Mouse (Mus musculus): ENCODE results near the gene C9orf72. TPM values are rescaled to one million over a fixed set of nuclear protein-coding genes. Genes with fewer than 3 reads are reported as not detected.

Gene C9orf72
- polyA plus RNA-seq, 1 experiment from 2014 or later: 12.0 TPM

GRCm38 (mm10) chr4:35172471-35172870 is 53.5 kb downstream of the C9orf72 start:
- no peak for ATAC-seq (ENCODE audit: insufficient read depth, low FRiP score, low read depth)
- 81% methylated on average over 2 of the region's 2 CpGs for WGBS

GRCm38 (mm10) chr4:35169571-35170125 is 56.3 kb downstream of the C9orf72 start:
- Histone ChIP-seq H3K4me2 (peak overlapping the region; percentile 27), H3K27ac (no peak overlapping the region), H3K9ac (no peak overlapping the region), H3K4me1 (peaks cover 4% of the 10 kb centered on the region; the same call in 1 of the 2 replicates), H3K4me3 (replicated peaks) (no peak overlapping the region), H3K36me3 (no peaks in the 10 kb centered on the region), H3K9me3 (no peaks in the 10 kb centered on the region), H3K27me3 (replicated peaks) (no peaks in the 10 kb centered on the region)
- WGBS: 46% methylated on average over 13 of the region's 13 CpGs
- ATAC-seq (ENCODE audit: insufficient read depth, low FRiP score, low read depth): no peak

More at GRCm38 (mm10) chr4:35172471-35172870, 53.5 kb downstream of the C9orf72 start:
- H3K9ac ChIP-seq: no peak overlapping the region
- H3K4me2 ChIP-seq: no peak overlapping the region
- H3K4me1 ChIP-seq: no peaks in the 10 kb centered on the region
- H3K4me3 ChIP-seq (replicated peaks): no peak overlapping the region
- H3K27ac ChIP-seq: no peak overlapping the region
- no peaks in the 10 kb centered on the region for H3K27me3 ChIP-seq (replicated peaks)
- no peaks in the 10 kb centered on the region for H3K9me3 ChIP-seq
- H3K36me3 ChIP-seq: no peaks in the 10 kb centered on the region

GRCm38 (mm10) chr4:35167855-35168254 is 58.1 kb downstream of the C9orf72 start:
- Histone ChIP-seq H3K36me3 (no peaks in the 10 kb centered on the region), H3K4me3 (replicated peaks) (no peak overlapping the region), H3K27ac (no peak overlapping the region), H3K9ac (no peak overlapping the region), H3K9me3 (no peaks in the 10 kb centered on the region), H3K4me1 (peaks cover 4% of the 10 kb centered on the region; the same call in 1 of the 2 replicates), H3K27me3 (replicated peaks) (no peaks in the 10 kb centered on the region), H3K4me2 (no peak overlapping the region)
- ATAC-seq (ENCODE audit: insufficient read depth, low FRiP score, low read depth): no peak; the same call in 1 of the 2 replicates
- 82% methylated on average over 5 of the region's 5 CpGs for WGBS

GRCm38 (mm10) chr4:35165947-35166346 is 60.0 kb downstream of the C9orf72 start:
- no peak overlapping the region for H3K27ac ChIP-seq
- H3K36me3 ChIP-seq: no peaks in the 10 kb centered on the region
- H3K4me3 ChIP-seq (replicated peaks): no peak overlapping the region
- WGBS: 63% methylated on average over 3 of the region's 3 CpGs
- no peaks in the 10 kb centered on the region for H3K27me3 ChIP-seq (replicated peaks)
- H3K9me3 ChIP-seq: no peaks in the 10 kb centered on the region
- H3K4me1 ChIP-seq: peaks cover 4% of the 10 kb centered on the region; the same call in 1 of the 2 replicates
- H3K4me2 ChIP-seq: no peak overlapping the region
- peak; percentile 78; the same call in 1 of the 2 replicates for ATAC-seq (ENCODE audit: insufficient read depth, low FRiP score, low read depth)
- H3K9ac ChIP-seq: no peak overlapping the region

- H3K27ac ChIP-seq: no peak overlapping the region
- H3K27me3 ChIP-seq (replicated peaks): no peaks in the 10 kb centered on the region
- no peak for ATAC-seq (ENCODE audit: insufficient read depth, low FRiP score, low read depth)
Measured at GRCm38 (mm10) chr4:35165275-35165674, 60.7 kb downstream of the C9orf72 start.

GRCm38 (mm10) chr4:35157815-35158214 is 68.2 kb downstream of the C9orf72 start:
- H3K27ac ChIP-seq: no peak overlapping the region
- no peak for ATAC-seq (ENCODE audit: insufficient read depth, low FRiP score, low read depth)
- no peak overlapping the region for H3K9ac ChIP-seq
- no peaks in the 10 kb centered on the region for H3K27me3 ChIP-seq (replicated peaks)
- peaks cover 9% of the 10 kb centered on the region for H3K4me1 ChIP-seq
- H3K36me3 ChIP-seq: no peaks in the 10 kb centered on the region
- WGBS: 52% methylated on average over 11 of the region's 11 CpGs
- no peak overlapping the region for H3K4me3 ChIP-seq (replicated peaks)
- H3K4me2 ChIP-seq: peak overlapping the region; percentile 82; the same call in 1 of the 2 replicates
- no peaks in the 10 kb centered on the region for H3K9me3 ChIP-seq

More at GRCm38 (mm10) chr4:35165275-35165674, 60.7 kb downstream of the C9orf72 start:
- Histone ChIP-seq H3K9me3 (no peaks in the 10 kb centered on the region), H3K4me1 (peaks cover 4% of the 10 kb centered on the region; the same call in 1 of the 2 replicates), H3K9ac (no peak overlapping the region), H3K4me2 (no peak overlapping the region), H3K36me3 (no peaks in the 10 kb centered on the region), H3K4me3 (replicated peaks) (no peak overlapping the region)
- WGBS: 79% methylated on average over 2 of the region's 2 CpGs

GRCm38 (mm10) chr4:35156751-35157611 is 69.0 kb downstream of the C9orf72 start, which contains the start of gene Mob3b:
TSS of gene Mob3b (minus strand) at chr4:35157484.
- Histone ChIP-seq H3K27me3 (replicated peaks) (no peaks in the 10 kb centered on the region), H3K9me3 (no peaks in the 10 kb centered on the region), H3K4me3 (replicated peaks) (peak within 1 kb of the TSS; percentile 76), H3K4me2 (peak within 1 kb of the TSS; percentile 82), H3K9ac (peak within 1 kb of the TSS; percentile 77), H3K4me1 (peaks cover 9% of the 10 kb centered on the region), H3K27ac (peak within 1 kb of the TSS; percentile 93), H3K36me3 (no peaks in the 10 kb centered on the region)
- ATAC-seq (ENCODE audit: insufficient read depth, low FRiP score, low read depth): peak; percentile 69
- under 1% methylated on average over 50 of the region's 50 CpGs for WGBS

GRCm38 (mm10) chr4:35156149-35156611 is 69.8 kb downstream of the C9orf72 start:
- peak; percentile 73 for ATAC-seq (ENCODE audit: insufficient read depth, low FRiP score, low read depth)
- Histone ChIP-seq H3K27me3 (replicated peaks) (no peaks in the 10 kb centered on the region), H3K9ac (peak overlapping the region; percentile 77), H3K4me1 (peaks cover 9% of the 10 kb centered on the region), H3K9me3 (no peaks in the 10 kb centered on the region), H3K4me2 (peak overlapping the region; percentile 82), H3K4me3 (replicated peaks) (peak overlapping the region; percentile 76), H3K36me3 (no peaks in the 10 kb centered on the region), H3K27ac (peak overlapping the region; percentile 93)
- whole genome bisulfite sequencing: under 1% methylated on average over 26 of the region's 26 CpGs

GRCm38 (mm10) chr4:35155132-35155922 is 70.6 kb downstream of the C9orf72 start:
- H3K9ac ChIP-seq: peak overlapping the region; percentile 77
- ATAC-seq (ENCODE audit: insufficient read depth, low FRiP score, low read depth): peak; percentile 74
- no peaks in the 10 kb centered on the region for H3K36me3 ChIP-seq
- H3K27ac ChIP-seq: peak overlapping the region; percentile 93
- H3K27me3 ChIP-seq (replicated peaks): no peaks in the 10 kb centered on the region
- peak overlapping the region; percentile 76 for H3K4me3 ChIP-seq (replicated peaks)
- WGBS: 16% methylated on average over 20 of the region's 20 CpGs
- H3K4me1 ChIP-seq: peaks cover 9% of the 10 kb centered on the region
- no peaks in the 10 kb centered on the region for H3K9me3 ChIP-seq
- H3K4me2 ChIP-seq: peak overlapping the region; percentile 82

- Histone ChIP-seq H3K4me2 (no peak overlapping the region), H3K9me3 (no peaks in the 10 kb centered on the region), H3K4me3 (replicated peaks) (no peak overlapping the region), H3K9ac (no peak overlapping the region), H3K27me3 (replicated peaks) (no peaks in the 10 kb centered on the region), H3K27ac (no peak overlapping the region), H3K4me1 (peaks cover 9% of the 10 kb centered on the region), H3K36me3 (no peaks in the 10 kb centered on the region)
- 38% methylated on average over 3 of the region's 3 CpGs for WGBS
- no peak for ATAC-seq (ENCODE audit: insufficient read depth, low FRiP score, low read depth)
Measured at GRCm38 (mm10) chr4:35154051-35154450, 71.9 kb downstream of the C9orf72 start.

GRCm38 (mm10) chr4:35151756-35152155 is 74.2 kb downstream of the C9orf72 start, which contains the start of gene Ifnk:
TSS of gene Ifnk (plus strand) at chr4:35152056.
- H3K9me3 ChIP-seq: no peaks in the 10 kb centered on the region
- H3K4me3 ChIP-seq (replicated peaks): no peak within 1 kb of the TSS
- no peak for ATAC-seq (ENCODE audit: insufficient read depth, low FRiP score, low read depth)
- H3K4me1 ChIP-seq: peaks cover 9% of the 10 kb centered on the region
- no peak within 1 kb of the TSS for H3K9ac ChIP-seq
- no peak within 1 kb of the TSS for H3K27ac ChIP-seq
- no peaks in the 10 kb centered on the region for H3K27me3 ChIP-seq (replicated peaks)
- H3K4me2 ChIP-seq: no peak within 1 kb of the TSS
- WGBS: 80% methylated on average over 4 of the region's 4 CpGs
- H3K36me3 ChIP-seq: no peaks in the 10 kb centered on the region
